Mouse (Mus musculus) limb, embryonic 12.5 days (tissue): ENCODE data around the gene Vmn1r199. TPM values are rescaled to one million over a fixed set of nuclear protein-coding genes. Genes with fewer than 3 reads are reported as not detected.

Source experiments
- polyA plus RNA-seq: library from polyadenylated mRNA; unstranded; fragments of >200 nt; fragmentation: Nextera tagmentation; extraction: Ambion mirVana; gene quantifications from 2 replicates; pipeline ENCODE4 v1.2.1, GENCODE M21; 2016

The Vmn1r199 gene
- polyA plus RNA-seq, 1 experiment from 2014 or later: not detected

Other genes starting within 250 kb of the Vmn1r199 start
- gene Vmn1r191, start 195.8 kb upstream of the Vmn1r199 start, polyA plus RNA-seq: not detected in 2 replicates
- not detected in 2 replicates for gene Vmn1r192, start 188.7 kb upstream of the Vmn1r199 start, polyA plus RNA-seq
- gene Vmn1r193, start 156.7 kb upstream of the Vmn1r199 start, polyA plus RNA-seq: not detected in 2 replicates
- not detected in 2 replicates for gene Vmn1r194, start 135.6 kb upstream of the Vmn1r199 start, polyA plus RNA-seq
- not detected in 2 replicates for gene Vmn1r195, start 109.3 kb upstream of the Vmn1r199 start, polyA plus RNA-seq
- not detected in 2 replicates for gene Vmn1r196, start 89.9 kb upstream of the Vmn1r199 start, polyA plus RNA-seq
- gene Vmn1r197, start 55.2 kb upstream of the Vmn1r199 start, polyA plus RNA-seq: not detected in 2 replicates
- gene Vmn1r198, start 29.5 kb upstream of the Vmn1r199 start, polyA plus RNA-seq: not detected in 2 replicates
- gene Vmn1r200, start 10.6 kb downstream of the Vmn1r199 start, polyA plus RNA-seq: not detected in 2 replicates
- not detected in 2 replicates for gene Vmn1r201, start 92.1 kb downstream of the Vmn1r199 start, polyA plus RNA-seq
- not detected in 2 replicates for gene Vmn1r202, start 125.6 kb downstream of the Vmn1r199 start, polyA plus RNA-seq
- gene Vmn1r203, start 138.3 kb downstream of the Vmn1r199 start, polyA plus RNA-seq: not detected in 2 replicates
- not detected in 2 replicates for gene Vmn1r204, start 173.4 kb downstream of the Vmn1r199 start, polyA plus RNA-seq
- not detected in 2 replicates for gene Vmn1r205, start 213.2 kb downstream of the Vmn1r199 start, polyA plus RNA-seq
- gene Vmn1r206, start 244.4 kb downstream of the Vmn1r199 start, polyA plus RNA-seq: not detected in 2 replicates